Mouse (Mus musculus) ovary, postnatal 36 days (tissue): ENCODE results near the gene Ube2t.

Experiments used
- DNase-seq: peaks from one replicate; pipeline ENCODE4 v3.0.0; 2022; ENCODE audit warnings: low spot score, mixed read lengths

The Ube2t gene

DNA sequence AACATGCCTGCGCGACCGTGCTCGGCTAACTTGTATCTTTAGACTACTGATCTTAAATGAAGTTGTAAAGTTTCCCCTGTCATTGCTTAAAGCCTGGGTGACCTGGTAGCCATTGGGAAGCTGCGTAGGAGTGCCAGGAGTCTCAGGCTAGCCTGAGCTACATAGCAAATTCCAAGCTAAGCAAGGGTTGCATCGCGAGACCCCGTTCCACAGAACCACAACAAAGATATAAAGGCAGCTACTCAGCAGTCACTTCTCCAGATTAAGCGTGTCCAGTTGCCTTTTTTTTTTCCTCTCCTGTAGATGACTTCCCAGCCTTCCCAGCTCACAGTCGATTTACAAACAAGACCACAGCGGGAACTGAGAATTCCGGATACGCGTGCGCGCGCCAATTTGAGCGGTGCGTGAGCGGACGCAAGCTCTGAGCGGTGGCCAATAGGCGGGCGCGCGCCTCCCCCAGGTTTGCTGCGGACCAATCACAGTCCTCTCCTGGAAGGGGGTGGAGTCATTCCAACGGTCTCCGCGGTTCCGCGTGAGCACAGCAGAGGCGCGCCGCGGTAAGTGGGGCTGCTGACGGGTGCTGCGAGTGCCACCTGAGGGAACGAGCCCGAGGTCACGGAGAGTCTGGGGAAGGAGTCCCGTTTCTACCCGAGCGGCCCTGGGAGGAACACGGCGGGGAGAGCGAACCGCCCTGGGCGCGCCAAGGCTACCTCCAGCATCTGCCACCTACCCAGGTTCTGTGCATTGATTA, at the start of gene Ube2t:
Gene Ube2t, plus strand, starts transcription at position 513 of the 751 bp plus-strand sequence.
- DNase-seq: peak; percentile 94

DNA sequence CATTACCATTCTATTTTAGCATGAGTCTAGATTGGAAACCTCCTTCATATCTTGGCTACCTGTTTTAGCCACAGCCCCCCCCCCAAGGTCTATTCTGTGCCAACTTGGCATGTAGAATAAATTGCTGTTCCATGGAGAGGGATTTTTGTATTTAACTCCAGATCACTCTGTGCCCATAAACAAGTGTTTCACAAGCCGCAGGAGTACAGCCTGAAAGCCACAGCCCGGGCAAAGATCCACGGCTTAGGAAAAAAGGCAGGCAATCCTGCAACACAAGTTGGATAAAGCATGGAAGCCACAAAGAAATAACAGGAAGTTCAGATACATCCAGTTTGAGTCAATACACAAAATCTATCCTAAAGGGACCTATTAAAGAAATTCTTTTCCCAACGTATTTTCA, 48.8 kb upstream of the Ube2t start:
- no peak for DNase-seq

DNA sequence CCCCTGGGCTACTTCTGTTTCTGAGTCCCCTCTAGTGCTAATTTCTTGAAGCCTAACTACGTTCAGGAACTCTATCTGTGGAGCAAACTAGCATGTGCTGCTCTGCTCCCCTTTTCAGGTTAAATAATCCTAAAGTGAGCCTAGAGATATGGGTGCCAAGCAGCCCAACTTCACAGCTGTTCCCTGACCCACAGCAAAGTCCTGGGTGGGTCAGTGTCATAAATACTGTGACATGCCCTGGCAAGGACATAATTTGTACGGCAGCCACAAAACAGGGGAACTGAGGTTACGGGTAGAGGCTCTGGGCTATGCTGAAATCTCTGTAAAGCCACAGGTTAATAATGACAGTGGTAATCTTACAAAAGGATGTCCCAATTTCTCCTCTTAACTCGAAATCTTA, 46.9 kb upstream of the Ube2t start:
- no peak for DNase-seq

DNA sequence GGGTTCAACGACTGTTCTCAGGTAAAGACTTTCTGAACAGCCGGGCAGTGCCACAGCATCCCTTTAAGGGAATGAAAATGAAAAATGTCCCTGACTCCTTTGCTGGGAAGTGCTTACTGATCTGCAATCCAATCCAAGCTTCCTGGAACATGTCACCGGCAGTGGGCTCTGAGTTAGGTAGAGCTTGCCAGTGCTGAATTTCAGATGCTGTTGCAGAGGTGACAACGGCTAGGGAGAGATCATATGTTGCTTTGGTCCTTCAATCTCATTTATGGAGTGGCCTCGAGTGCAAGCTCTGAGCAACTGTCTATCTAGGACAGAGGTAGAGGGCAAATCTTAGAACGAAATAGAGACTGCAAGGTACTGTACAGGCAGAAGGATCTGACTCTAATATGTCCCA, 43.4 kb upstream of the Ube2t start:
- no peak for DNase-seq

GRCm38 (mm10) chr1:134932431-134932830, 29.9 kb upstream of the Ube2t start:
- no peak for DNase-seq

GRCm38 (mm10) chr1:134936335-134936734, 26.0 kb upstream of the Ube2t start:
- no peak for DNase-seq

DNA sequence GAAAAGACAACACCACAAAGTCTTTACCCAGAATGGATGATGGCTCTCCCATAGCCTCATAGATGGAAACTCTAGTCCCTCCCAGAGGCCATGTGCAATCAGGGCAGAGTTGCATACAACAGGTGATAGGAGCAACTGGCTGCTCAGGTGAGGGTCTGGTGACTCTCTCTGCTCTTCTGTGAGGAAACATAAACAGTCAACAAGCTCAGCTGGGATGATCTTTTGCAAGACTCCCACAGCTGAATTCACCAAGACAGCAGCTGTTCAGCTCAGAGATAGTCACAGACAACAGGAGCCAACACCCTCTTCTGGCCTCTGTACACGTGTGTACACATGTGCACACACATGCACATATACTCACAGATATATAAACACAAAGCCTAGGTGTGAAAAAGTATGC, 24.1 kb upstream of the Ube2t start:
- no peak for DNase-seq

DNA sequence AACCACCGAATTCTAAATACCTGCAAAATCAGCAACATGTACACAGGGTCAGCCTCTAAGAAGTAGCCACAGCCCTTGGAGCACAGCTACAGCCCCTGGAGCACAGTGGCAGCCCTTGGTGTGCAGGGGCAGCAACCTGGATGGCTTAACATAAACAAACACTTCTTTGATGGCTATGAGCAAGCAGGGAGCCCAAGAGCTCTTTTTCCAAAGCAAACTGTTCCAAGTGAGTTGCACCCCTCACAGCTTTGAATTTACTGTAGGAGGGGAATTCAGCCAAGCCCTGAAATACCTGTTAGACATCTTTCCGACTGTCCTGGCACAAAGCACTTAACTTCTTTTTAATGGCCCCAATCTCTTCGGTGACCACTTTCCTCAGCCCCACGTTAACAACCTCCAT, 21.5 kb upstream of the Ube2t start:
- no peak for DNase-seq

DNA sequence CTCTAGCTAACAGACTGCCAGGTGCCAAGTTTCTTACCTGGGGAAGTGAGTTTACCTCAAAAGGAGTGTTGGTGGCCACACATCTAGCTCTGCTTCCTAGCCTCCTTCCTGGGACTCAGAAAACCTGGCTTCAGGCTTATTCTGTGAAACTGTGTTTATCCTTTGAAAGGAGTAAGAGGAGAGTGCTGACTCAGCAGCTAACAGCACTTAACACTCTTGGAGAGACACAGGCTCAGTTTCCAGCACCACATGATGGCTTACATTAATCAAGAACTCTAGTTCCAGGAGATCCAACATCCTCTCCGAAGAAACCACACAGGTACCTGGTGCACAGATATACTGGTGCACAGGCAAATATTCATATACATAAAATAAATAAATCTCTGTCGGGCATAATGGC, 19.5 kb upstream of the Ube2t start:
- no peak for DNase-seq

GRCm38 (mm10) chr1:134947590-134947989, 14.8 kb upstream of the Ube2t start:
- no peak for DNase-seq

- DNase-seq: no peak
Measured at GRCm38 (mm10) chr1:134949946-134950345, 12.4 kb upstream of the Ube2t start.

DNA sequence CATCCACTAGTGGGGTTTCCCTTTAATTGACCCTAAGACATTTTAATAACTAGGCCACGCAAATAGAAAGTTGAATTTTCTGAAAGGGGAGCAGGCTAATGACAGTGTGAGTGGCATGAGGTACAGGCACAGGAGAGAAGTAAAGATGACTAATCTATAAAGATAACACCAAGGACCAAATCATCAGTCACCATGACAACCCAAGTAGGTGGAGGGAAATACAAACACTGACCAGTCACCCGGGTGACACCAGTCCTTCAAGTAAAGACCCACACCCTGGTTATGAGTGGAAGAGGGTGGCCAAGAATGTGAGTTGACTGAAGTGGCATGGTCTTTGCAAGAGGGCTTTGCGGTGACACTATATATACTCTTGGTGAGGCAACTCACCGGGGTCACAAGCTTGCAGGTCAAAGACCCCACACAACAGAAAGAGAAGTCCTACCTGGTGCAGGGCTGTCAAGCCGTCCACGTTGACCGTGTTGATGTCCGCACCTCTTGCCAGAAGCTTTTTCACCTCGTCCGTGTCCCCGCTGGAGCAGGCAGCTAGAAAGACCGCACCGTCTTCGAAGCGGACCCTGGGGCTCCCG, 7.2 kb upstream of the Ube2t start:
- DNase-seq: no peak

DNA sequence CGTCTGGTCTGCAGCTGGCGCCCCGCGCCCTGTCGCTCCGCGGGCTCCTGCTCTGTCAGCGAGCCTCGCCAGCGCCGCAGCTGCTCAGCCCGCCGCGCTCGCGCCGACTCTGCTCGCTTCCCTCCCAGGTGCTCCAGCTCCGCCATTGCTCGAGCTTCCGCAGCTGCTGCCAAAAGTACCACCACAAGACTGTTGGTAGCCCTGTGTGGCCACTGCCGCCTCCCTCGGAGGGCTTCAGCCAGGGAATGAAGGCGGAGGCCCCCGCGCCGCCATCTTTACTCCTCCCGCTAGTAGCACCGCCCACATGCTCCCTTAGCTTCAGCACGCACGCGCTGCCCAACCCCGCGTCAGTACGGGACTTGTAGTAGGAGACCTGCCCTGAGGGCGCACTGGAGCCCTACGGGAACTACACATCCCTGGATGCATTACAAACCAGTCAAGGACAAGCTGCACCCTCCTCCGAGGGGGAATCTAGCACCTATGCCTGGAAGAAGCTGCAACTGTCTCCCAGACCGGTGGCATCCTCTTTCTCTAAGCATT, 6.7 kb upstream of the Ube2t start, which contains the start of gene Ppp1r12b:
Gene Ppp1r12b, minus strand, starts transcription at position 306 of the 540 bp plus-strand sequence.
- peak; percentile 93 for DNase-seq

GRCm38 (mm10) chr1:134960634-134961033, 1.7 kb upstream of the Ube2t start:
- DNase-seq: no peak

DNA sequence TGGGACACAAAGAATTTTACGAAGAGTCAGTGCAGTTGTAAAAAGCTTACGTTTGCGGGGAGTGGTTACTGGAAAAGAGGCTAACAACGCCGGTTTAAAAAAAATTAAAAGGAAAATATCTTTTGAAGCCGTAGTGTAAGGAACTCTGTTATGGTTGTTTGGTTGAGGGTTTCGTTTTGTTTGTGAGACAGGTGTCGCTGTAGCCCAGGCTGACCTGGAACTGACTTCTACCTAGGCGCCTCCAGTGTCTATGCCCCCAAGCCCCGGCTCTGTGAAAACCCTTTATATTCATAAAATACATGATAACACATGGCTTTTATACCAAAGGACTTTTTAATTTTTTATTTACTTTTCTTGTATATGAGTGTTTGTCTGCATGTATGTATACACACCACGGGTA, 456 bp downstream of the Ube2t start:
- DNase-seq: no peak

DNA sequence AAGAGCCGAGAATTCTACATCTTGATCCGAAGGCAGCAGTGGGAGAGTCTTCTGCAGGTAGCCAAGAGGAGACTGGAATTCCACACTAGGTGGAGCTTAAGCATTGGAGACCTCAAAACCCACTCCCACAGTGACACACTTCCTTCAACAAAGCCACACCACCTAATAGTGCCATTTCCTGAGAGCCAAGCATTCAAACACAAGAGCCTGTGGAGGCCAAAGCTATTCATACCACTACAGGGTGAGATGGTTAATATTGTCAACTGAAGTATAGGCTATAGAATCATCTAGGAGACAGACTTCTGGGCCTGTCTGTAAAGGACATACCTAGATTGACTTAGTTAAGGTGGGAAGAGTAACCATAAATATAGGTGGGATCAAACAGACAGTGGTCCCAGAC, 3.1 kb downstream of the Ube2t start:
- no peak for DNase-seq

DNA sequence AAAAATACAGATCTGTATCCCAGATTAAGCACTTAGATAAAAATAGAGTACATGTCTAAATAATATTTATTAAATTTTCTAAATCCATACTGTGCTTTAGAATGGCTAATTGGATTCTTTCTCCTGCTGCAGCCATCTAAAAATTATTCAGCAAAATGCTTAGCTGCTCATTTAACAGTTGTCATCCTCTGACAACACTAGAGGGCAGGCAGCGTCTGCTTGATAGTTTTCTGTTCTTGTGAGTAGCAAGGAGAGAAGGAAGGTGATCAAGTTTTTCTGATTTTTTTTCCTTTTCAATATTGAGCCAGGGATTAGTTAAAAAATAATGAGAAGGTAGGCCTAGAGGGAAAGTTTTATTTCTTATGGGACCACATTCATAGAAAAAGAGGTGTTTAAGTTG, 10.6 kb downstream of the Ube2t start:
- DNase-seq: no peak

GRCm38 (mm10) chr1:134987173-134987961, 25.0 kb downstream of the Ube2t start:
- peak; percentile 68 for DNase-seq

- no peak for DNase-seq
Measured at GRCm38 (mm10) chr1:134987962-134988341, 25.6 kb downstream of the Ube2t start.

- DNase-seq: peak; percentile 68
Measured at GRCm38 (mm10) chr1:134989372-134989771, 27.0 kb downstream of the Ube2t start.

- DNase-seq: no peak
Measured at GRCm38 (mm10) chr1:134992046-134992645, 29.8 kb downstream of the Ube2t start.

DNA sequence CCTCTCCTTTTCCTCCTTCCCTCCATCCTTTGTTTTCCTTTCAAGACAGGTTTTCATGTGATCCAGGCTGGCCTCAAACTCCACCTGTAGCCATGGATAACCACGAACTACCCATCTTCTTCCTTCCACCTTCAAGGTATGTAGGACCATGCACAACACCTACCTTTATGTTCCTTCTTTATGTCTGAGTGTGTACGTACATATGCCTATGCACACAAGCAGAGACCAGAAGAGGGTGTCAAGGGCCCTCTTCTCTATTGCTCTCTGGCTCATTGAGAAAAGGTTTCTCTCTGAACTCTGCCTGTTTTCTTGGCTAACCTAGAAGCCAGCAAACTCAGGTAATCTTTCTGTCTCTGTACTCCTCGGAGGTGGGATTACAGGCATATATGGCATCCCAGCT, 32.4 kb downstream of the Ube2t start:
- no peak for DNase-seq
